In the genomic region with DNA sequence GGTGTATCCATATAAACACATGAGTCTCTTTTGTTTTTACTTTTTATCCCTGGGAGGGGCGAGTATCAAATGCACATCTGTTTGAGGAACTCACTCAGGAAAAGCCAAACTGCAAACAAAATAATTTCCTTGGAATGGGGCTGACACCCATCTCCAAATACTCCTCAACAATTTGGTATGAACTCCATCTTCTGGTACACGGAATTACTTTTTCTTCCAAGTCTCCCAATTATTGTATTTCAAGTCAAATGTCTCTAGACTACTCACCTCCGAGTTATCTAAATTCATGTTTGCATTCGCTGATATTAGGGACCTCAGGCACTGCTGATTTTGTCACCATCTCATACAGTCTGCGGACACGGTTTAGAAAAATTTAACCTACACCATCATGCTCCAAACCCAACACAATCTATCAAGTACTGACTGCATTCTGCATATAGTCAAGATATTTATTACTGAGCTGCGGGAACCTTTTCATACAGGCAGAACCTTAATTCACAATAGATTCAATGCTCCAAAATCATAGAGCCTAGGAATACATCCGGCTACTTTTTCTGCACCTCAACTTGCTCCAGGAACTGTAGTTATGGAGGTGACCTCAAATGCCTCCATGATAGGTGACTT, we compare ENCODE assay signal across 8 mouse cellular contexts. TPM values are rescaled to one million over a fixed set of nuclear protein-coding genes. Genes with fewer than 3 reads are reported as not detected.
A peak's percentile ranks its signal among the peaks of the same experiment; 100 is the strongest.
DNase-seq lines count a peak whose midpoint lies in the region; ATAC-seq and TF ChIP-seq lines count a peak whose summit lies in the region.

No protein-coding gene starts in this region.

- H3ac ChIP-seq in myocyte (ENCODE audit: control insufficient read depth, insufficient read length), result peak overlapping the region; percentile 80

- peaks cover 77% of the 10 kb centered on the region for H3K79me2 ChIP-seq in myocyte (ENCODE audit: control insufficient read depth, insufficient read depth)

- WGBS in hindbrain, postnatal 0 days, result 28% methylated on average over 8 of the region's 8 CpGs

- no peaks in the 10 kb centered on the region for H3K27me3 ChIP-seq in hindbrain, postnatal 0 days (ENCODE audit: insufficient read depth, low read length)
- no peaks in the 10 kb centered on the region for H3K27me3 ChIP-seq in myocyte (ENCODE audit: control insufficient read depth, insufficient read depth, insufficient read length)

- H3K36me3 ChIP-seq in hindbrain, postnatal 0 days (ENCODE audit: insufficient read depth, low read length), result no peaks in the 10 kb centered on the region
- H3K36me3 ChIP-seq in myocyte (ENCODE audit: control insufficient read depth, insufficient read depth), result no peaks in the 10 kb centered on the region

- no peak for TF ChIP-seq CTCF in layer of hippocampus, adult 2 months (conservative IDR thresholded peaks at IDR 0.05)
- TF ChIP-seq CTCF in cortical plate, adult 2 months (IDR thresholded peaks at IDR 0.05; ENCODE audit: extremely low read depth, insufficient read depth, low read length), result no peak
- no peak for TF ChIP-seq CTCF in hindbrain, postnatal 0 days (IDR thresholded peaks at IDR 0.05; ENCODE audit: low read depth)

- no peak for DNase-seq in layer of hippocampus, adult 2 months (ENCODE audit: low spot score in 2 of 2)
- no peak for DNase-seq in layer of hippocampus, adult 9-11 months
- no peak for DNase-seq in hindbrain, postnatal 0 days (ENCODE audit: low spot score)
- DNase-seq in adrenal gland, postnatal 4 days (ENCODE audit: low spot score in 2 of 2), result no peak
- no peak for DNase-seq in left cerebral cortex, adult 9 months (ENCODE audit: low spot score in 2 of 2)
- DNase-seq in kidney, adult 18-20 months, result no peak

- ATAC-seq in hindbrain, postnatal 0 days, result no peak

- H3K9ac ChIP-seq in hindbrain, postnatal 0 days (replicated peaks; ENCODE audit: low read length), result peak overlapping the region; percentile 77

- H3K9me3 ChIP-seq in hindbrain, postnatal 0 days (ENCODE audit: low read length), result no peaks in the 10 kb centered on the region

- H3K4me2 ChIP-seq in hindbrain, postnatal 0 days (ENCODE audit: low read depth, low read length), result peak overlapping the region; percentile 86
- peak overlapping the region; percentile 74 for H3K4me2 ChIP-seq in myocyte (ENCODE audit: low read depth)

- peak overlapping the region; percentile 99 for H3K27ac ChIP-seq in layer of hippocampus, adult 2 months
- peak overlapping the region; percentile 53 for H3K27ac ChIP-seq in cortical plate, adult 2 months (ENCODE audit: insufficient read depth, low read length)
- H3K27ac ChIP-seq in hindbrain, postnatal 0 days, result peak overlapping the region; percentile 97

- peak overlapping the region; percentile 91 for H3K4me3 ChIP-seq in layer of hippocampus, adult 2 months
- peak overlapping the region; percentile 90 for H3K4me3 ChIP-seq in cortical plate, adult 2 months (ENCODE audit: insufficient read depth, low read length)
- H3K4me3 ChIP-seq in hindbrain, postnatal 0 days (ENCODE audit: low read length), result peak overlapping the region; percentile 73
- H3K4me3 ChIP-seq in myocyte, result peak overlapping the region; percentile 82

- H3K4me1 ChIP-seq in cortical plate, adult 2 months (ENCODE audit: control insufficient read depth, insufficient read depth, low read length), result no peaks in the 10 kb centered on the region
- H3K4me1 ChIP-seq in hindbrain, postnatal 0 days (ENCODE audit: insufficient read depth, low read length), result peaks cover 3% of the 10 kb centered on the region; the same call in 1 of the 2 replicates

- no peak for TF ChIP-seq POLR2A in cortical plate, adult 2 months (IDR thresholded peaks at IDR 0.05; ENCODE audit: extremely low read depth, insufficient read depth, low read length)
- no peak for TF ChIP-seq POLR2A in myocyte (IDR thresholded peaks at IDR 0.05; ENCODE audit: insufficient read length, low read depth)

TF ChIP-seq in myocyte, 11 proteins besides CTCF, POLR2A, EP300 and RAD21:
- TF ChIP-seq TCF3 (IDR thresholded peaks at IDR 0.05; ENCODE audit: insufficient read length, low read depth) (no peak), SRF (IDR thresholded peaks at IDR 0.05; ENCODE audit: control insufficient read depth, insufficient read length, low read depth) (no peak), REST (IDR thresholded peaks at IDR 0.05; ENCODE audit: insufficient read depth, insufficient read length) (no peak), TCF12 (IDR thresholded peaks at IDR 0.05; ENCODE audit: insufficient read depth, poor library complexity, severe bottlenecking) (no peak), POLR2AphosphoS2 (IDR thresholded peaks at IDR 0.05; ENCODE audit: insufficient read length, low read depth) (no peak), MYOG (IDR thresholded peaks at IDR 0.05; ENCODE audit: control insufficient read depth in 1 of 3, insufficient read depth in 1 of 3, insufficient read length in 2 of 3, low read depth in 2 of 3) (no peak), USF1 (IDR thresholded peaks at IDR 0.05; ENCODE audit: low read depth) (no peak), E2F4 (IDR thresholded peaks at IDR 0.05; ENCODE audit: insufficient read depth) (no peak), MYOD1 (IDR thresholded peaks at IDR 0.05; ENCODE audit: control insufficient read depth in 1 of 3, insufficient read length in 2 of 3, low read depth in 2 of 3) (no peak)

RNA-seq across cellular contexts. Expression of gene Cisd2, which starts 1.4 kb away (rescaled TPM):
- 10 to 100 TPM; 34.4 to 35.1 TPM for total RNA-seq in layer of hippocampus, adult 2 months (2021)
- polyA plus RNA-seq in cortical plate, adult 2 months (2012; rRNA removed), result 46.9 and 47.5 TPM in 2 replicates
- 21.2 and 21.7 TPM in 2 replicates for total RNA-seq in hindbrain, postnatal 0 days (2014; rRNA removed)
- polyA plus RNA-seq in hindbrain, postnatal 0 days (2015; fragmentation: Nextera tagmentation; extraction: Ambion mirVana), result 46.2 and 46.4 TPM in 2 replicates
- polyA plus RNA-seq in myocyte (2012; fragmentation: generic; extraction: Trizol), result 10.8 TPM
- total RNA-seq in adrenal gland, postnatal 4 days (2021), result 10 to 100 TPM; 31.7 to 34.1 TPM

RNA-seq across cellular contexts. Expression of gene Ube2d3, which starts 15.6 kb away (rescaled TPM):
- total RNA-seq in layer of hippocampus, adult 2 months (2021), result 100 to 1,000 TPM; 254 to 257 TPM
- polyA plus RNA-seq in cortical plate, adult 2 months (2012; rRNA removed), result 149 and 157 TPM in 2 replicates
- total RNA-seq in hindbrain, postnatal 0 days (2014; rRNA removed), result 581 and 632 TPM in 2 replicates
- 321 and 336 TPM in 2 replicates for polyA plus RNA-seq in hindbrain, postnatal 0 days (2015; fragmentation: Nextera tagmentation; extraction: Ambion mirVana)
- 237 TPM for polyA plus RNA-seq in myocyte (2012; fragmentation: generic; extraction: Trizol)
- 100 to 1,000 TPM; 363 to 371 TPM for total RNA-seq in adrenal gland, postnatal 4 days (2021)
